Mouse (Mus musculus): Measurements from ENCODE around the gene Tatdn3. TPM values are rescaled to one million over a fixed set of nuclear protein-coding genes. Genes with fewer than 3 reads are reported as not detected.

Tatdn3 gene
- total and polyA plus RNA-seq, 2 experiments from 2014 or later: 14.8 to 15.6 TPM

GRCm38 (mm10) chr1:191092050-191092449 lies 29.3 kb upstream of the Tatdn3 start:
- no peak overlapping the region for H3K4me3 ChIP-seq (ENCODE audit: low read length)
- H3K4me2 ChIP-seq (ENCODE audit: low read depth, low read length): no peak overlapping the region
- no peak for ATAC-seq
- no peaks in the 10 kb centered on the region for H3K27me3 ChIP-seq (ENCODE audit: insufficient read depth, low read length)
- 83% methylated on average over 8 of the region's 8 CpGs for WGBS
- H3K4me1 ChIP-seq (ENCODE audit: insufficient read depth, low read length): no peaks in the 10 kb centered on the region
- H3K36me3 ChIP-seq (ENCODE audit: insufficient read depth, low read length): no peaks in the 10 kb centered on the region
- no peak overlapping the region for H3K9ac ChIP-seq (replicated peaks; ENCODE audit: low read length)
- no peaks in the 10 kb centered on the region for H3K9me3 ChIP-seq (ENCODE audit: low read length)
- H3K27ac ChIP-seq: no peak overlapping the region
- TF ChIP-seq CTCF (IDR thresholded peaks at IDR 0.05; ENCODE audit: low read depth): no peak
- no peak for DNase-seq (ENCODE audit: low spot score)

- Histone ChIP-seq H3K9ac (replicated peaks; ENCODE audit: low read length) (no peak overlapping the region), H3K4me1 (ENCODE audit: insufficient read depth, low read length) (no peaks in the 10 kb centered on the region), H3K9me3 (ENCODE audit: low read length) (no peaks in the 10 kb centered on the region), H3K36me3 (ENCODE audit: insufficient read depth, low read length) (no peaks in the 10 kb centered on the region), H3K4me3 (ENCODE audit: low read length) (no peak overlapping the region), H3K4me2 (ENCODE audit: low read depth, low read length) (no peak overlapping the region), H3K27ac (no peak overlapping the region), H3K27me3 (ENCODE audit: insufficient read depth, low read length) (no peaks in the 10 kb centered on the region)
- DNase-seq (ENCODE audit: low spot score) (no peak), ATAC-seq (no peak)
- TF ChIP-seq CTCF (IDR thresholded peaks at IDR 0.05; ENCODE audit: low read depth): no peak
- WGBS: 81% methylated on average over 6 of the region's 6 CpGs
These were observed 26.6 kb upstream of the Tatdn3 start for GRCm38 (mm10) chr1:191089355-191089754.

- WGBS: 89% methylated on average over 5 of the region's 5 CpGs
- no peak for TF ChIP-seq CTCF (IDR thresholded peaks at IDR 0.05; ENCODE audit: low read depth)
- H3K27me3 ChIP-seq (ENCODE audit: insufficient read depth, low read length): no peaks in the 10 kb centered on the region
- H3K36me3 ChIP-seq (ENCODE audit: insufficient read depth, low read length): no peaks in the 10 kb centered on the region
- H3K27ac ChIP-seq: no peak overlapping the region
- no peaks in the 10 kb centered on the region for H3K9me3 ChIP-seq (ENCODE audit: low read length)
- no peak overlapping the region for H3K9ac ChIP-seq (replicated peaks; ENCODE audit: low read length)
- no peaks in the 10 kb centered on the region for H3K4me1 ChIP-seq (ENCODE audit: insufficient read depth, low read length)
- DNase-seq (ENCODE audit: low spot score): no peak
- ATAC-seq: no peak
- H3K4me3 ChIP-seq (ENCODE audit: low read length): no peak overlapping the region
- H3K4me2 ChIP-seq (ENCODE audit: low read depth, low read length): no peak overlapping the region
These were observed 25.2 kb upstream of the Tatdn3 start for GRCm38 (mm10) chr1:191087955-191088354.

- WGBS: 74% methylated on average over 8 of the region's 8 CpGs
- Histone ChIP-seq H3K27me3 (ENCODE audit: insufficient read depth, low read length) (no peaks in the 10 kb centered on the region), H3K4me3 (ENCODE audit: low read length) (no peak overlapping the region), H3K9me3 (ENCODE audit: low read length) (no peaks in the 10 kb centered on the region), H3K4me1 (ENCODE audit: insufficient read depth, low read length) (no peaks in the 10 kb centered on the region), H3K9ac (replicated peaks; ENCODE audit: low read length) (no peak overlapping the region), H3K27ac (no peak overlapping the region), H3K4me2 (ENCODE audit: low read depth, low read length) (no peak overlapping the region), H3K36me3 (ENCODE audit: insufficient read depth, low read length) (no peaks in the 10 kb centered on the region; the same call in 1 of the 2 replicates)
- TF ChIP-seq CTCF (IDR thresholded peaks at IDR 0.05; ENCODE audit: low read depth): no peak
- ATAC-seq (no peak), DNase-seq (ENCODE audit: low spot score) (no peak)
These were observed 24.2 kb upstream of the Tatdn3 start for GRCm38 (mm10) chr1:191086960-191087359.

GRCm38 (mm10) chr1:191086304-191086878 lies 23.7 kb upstream of the Tatdn3 start:
- DNase-seq (ENCODE audit: low spot score) (no peak), ATAC-seq (no peak)
- Histone ChIP-seq H3K4me2 (ENCODE audit: low read depth, low read length) (no peak overlapping the region), H3K4me1 (ENCODE audit: insufficient read depth, low read length) (no peaks in the 10 kb centered on the region), H3K9me3 (ENCODE audit: low read length) (no peaks in the 10 kb centered on the region), H3K27ac (no peak overlapping the region), H3K36me3 (ENCODE audit: insufficient read depth, low read length) (no peaks in the 10 kb centered on the region; the same call in 1 of the 2 replicates), H3K9ac (replicated peaks; ENCODE audit: low read length) (no peak overlapping the region), H3K27me3 (ENCODE audit: insufficient read depth, low read length) (no peaks in the 10 kb centered on the region), H3K4me3 (ENCODE audit: low read length) (no peak overlapping the region)
- TF ChIP-seq CTCF (IDR thresholded peaks at IDR 0.05; ENCODE audit: low read depth): no peak
- 90% methylated on average over 7 of the region's 7 CpGs for WGBS

GRCm38 (mm10) chr1:191085597-191085996 lies 22.9 kb upstream of the Tatdn3 start:
- H3K9ac ChIP-seq (replicated peaks; ENCODE audit: low read length): no peak overlapping the region
- no peak for DNase-seq (ENCODE audit: low spot score)
- WGBS: 71% methylated on average over 12 of the region's 12 CpGs
- H3K27ac ChIP-seq: no peak overlapping the region
- H3K4me3 ChIP-seq (ENCODE audit: low read length): no peak overlapping the region
- H3K9me3 ChIP-seq (ENCODE audit: low read length): no peaks in the 10 kb centered on the region
- no peaks in the 10 kb centered on the region for H3K27me3 ChIP-seq (ENCODE audit: insufficient read depth, low read length)
- H3K36me3 ChIP-seq (ENCODE audit: insufficient read depth, low read length): no peaks in the 10 kb centered on the region; the same call in 1 of the 2 replicates
- ATAC-seq: no peak
- no peak overlapping the region for H3K4me2 ChIP-seq (ENCODE audit: low read depth, low read length)
- TF ChIP-seq CTCF (IDR thresholded peaks at IDR 0.05; ENCODE audit: low read depth): no peak
- no peaks in the 10 kb centered on the region for H3K4me1 ChIP-seq (ENCODE audit: insufficient read depth, low read length)

GRCm38 (mm10) chr1:191084951-191085559 lies 22.3 kb upstream of the Tatdn3 start:
- Histone ChIP-seq H3K9ac (replicated peaks; ENCODE audit: low read length) (no peak overlapping the region), H3K27me3 (ENCODE audit: insufficient read depth, low read length) (no peaks in the 10 kb centered on the region), H3K4me2 (ENCODE audit: low read depth, low read length) (no peak overlapping the region), H3K4me1 (ENCODE audit: insufficient read depth, low read length) (no peaks in the 10 kb centered on the region), H3K27ac (no peak overlapping the region), H3K4me3 (ENCODE audit: low read length) (no peak overlapping the region), H3K36me3 (ENCODE audit: insufficient read depth, low read length) (no peaks in the 10 kb centered on the region; the same call in 1 of the 2 replicates), H3K9me3 (ENCODE audit: low read length) (no peaks in the 10 kb centered on the region)
- peak; percentile 73 for TF ChIP-seq CTCF (IDR thresholded peaks at IDR 0.05; ENCODE audit: low read depth)
- peak; percentile 68 for DNase-seq (ENCODE audit: low spot score)
- WGBS: 70% methylated on average over 5 of the region's 5 CpGs
- ATAC-seq: no peak

Data from hindbrain, postnatal 0 days (tissue).